Mouse (Mus musculus): ENCODE data around the gene Slc17a7.

GRCm38 (mm10) chr7:45175398-45175797 is 11.6 kb downstream of the Slc17a7 start:
- no peak for TF ChIP-seq CTCF (IDR thresholded peaks at IDR 0.05)
- no peak for TF ChIP-seq EP300 (IDR thresholded peaks at IDR 0.05)
